9 mouse cellular contexts compared by ENCODE assay signal in the genomic region with DNA sequence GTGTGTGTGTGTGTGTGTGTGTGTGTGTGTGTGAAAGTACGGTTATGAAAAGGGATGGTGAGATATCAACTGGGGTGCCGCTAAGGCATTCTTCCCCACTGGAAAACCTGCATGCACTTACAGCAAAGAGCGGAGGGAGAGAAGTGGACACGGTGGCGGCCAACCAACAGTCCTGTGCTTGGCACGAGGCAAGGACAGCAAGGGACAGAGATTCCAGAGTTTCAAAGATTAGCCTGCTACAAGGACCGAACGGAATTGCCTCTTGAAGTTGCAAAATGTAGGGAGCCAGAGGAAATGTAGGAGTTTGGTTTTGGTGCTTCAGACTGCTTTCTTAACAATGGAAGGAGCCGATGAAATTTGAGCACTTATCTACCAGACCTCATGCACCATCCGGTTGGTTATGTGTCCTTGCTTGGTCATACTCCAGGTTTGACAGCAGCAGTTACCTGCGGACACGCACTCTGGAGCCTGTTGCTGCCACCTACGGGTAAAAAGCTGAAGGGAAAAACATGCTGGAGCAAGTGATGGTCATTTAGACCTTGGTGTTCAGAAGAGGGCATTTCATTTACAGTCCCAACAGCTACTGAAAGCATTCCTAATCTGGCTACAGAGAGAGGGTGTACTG. TPM values are rescaled to one million over a fixed set of nuclear protein-coding genes. Genes with fewer than 3 reads are reported as not detected.
A peak's percentile ranks its signal among the peaks of the same experiment; 100 is the strongest.
DNase-seq lines count a peak whose midpoint lies in the region; ATAC-seq and TF ChIP-seq lines count a peak whose summit lies in the region.
"Had no signal": no experiment of that assay in that cellular context is flagged by ENCODE, and none has a peak within 500 bp of the region (broad histone marks: within the 10 kb centered on the region; RNA-seq: fewer than 3 reads in every experiment).

No protein-coding gene starts in this region.

- no peak for TF ChIP-seq POLR2A in thymus, adult 2 months (IDR thresholded peaks at IDR 0.05; ENCODE audit: control insufficient read depth, extremely low read depth, insufficient read depth, low read length, poor library complexity)

- H3K9ac ChIP-seq in forebrain, embryonic 15.5 days (replicated peaks): peak overlapping the region; percentile 96

- no peak for TF ChIP-seq CTCF in thymus, adult 2 months (IDR thresholded peaks at IDR 0.05; ENCODE audit: borderline replicate concordance, control insufficient read depth, extremely low read depth, insufficient read depth, low read length, poor library complexity)
- peak; percentile 87 for TF ChIP-seq CTCF in layer of hippocampus, adult 2 months (conservative IDR thresholded peaks at IDR 0.05)

- ATAC-seq in forebrain, embryonic 15.5 days (replicated peaks): peak; percentile 61

- H3K36me3 ChIP-seq in thymus, adult 2 months (ENCODE audit: control insufficient read depth, insufficient read depth, low read length): no peaks in the 10 kb centered on the region
- H3K36me3 ChIP-seq in forebrain, embryonic 15.5 days: no peaks in the 10 kb centered on the region

- peak; percentile 6 for DNase-seq in thymus, postnatal 4 days
- no peak for DNase-seq in thymus, adult 2 months
- DNase-seq in heart, postnatal 4 days: peak; percentile 64
- DNase-seq in layer of hippocampus, adult 2 months (ENCODE audit: low spot score in 2 of 2): peak; percentile 60 to 71
- peak; percentile 5 to 28 for DNase-seq in lung, adult 18-20 months
- peak; percentile 23 for DNase-seq in ovary, postnatal 36 days (ENCODE audit: low spot score)
- DNase-seq in spleen, postnatal 4 days (ENCODE audit: low spot score in 2 of 2): no peak

- no peaks in the 10 kb centered on the region for H3K27me3 ChIP-seq in thymus, adult 2 months (ENCODE audit: control insufficient read depth, insufficient read depth, low read length)
- no peaks in the 10 kb centered on the region for H3K27me3 ChIP-seq in forebrain, embryonic 15.5 days

- H3K4me1 ChIP-seq in thymus, adult 2 months (replicated peaks; ENCODE audit: control insufficient read depth, insufficient read depth, low read length): no peaks in the 10 kb centered on the region
- peaks cover 10% of the 10 kb centered on the region for H3K4me1 ChIP-seq in forebrain, embryonic 15.5 days

- no peak overlapping the region for H3K4me3 ChIP-seq in thymus, adult 2 months (ENCODE audit: control insufficient read depth, insufficient read depth, low read length)
- H3K4me3 ChIP-seq in forebrain, embryonic 15.5 days: peak overlapping the region; percentile 80
- peak overlapping the region; percentile 80 for H3K4me3 ChIP-seq in layer of hippocampus, adult 2 months

- no peaks in the 10 kb centered on the region for H3K9me3 ChIP-seq in forebrain, embryonic 15.5 days

- 7% methylated on average over 13 of the region's 13 CpGs for WGBS in thymus, adult 2 months
- WGBS in forebrain, embryonic 15.5 days: 2% methylated on average over 13 of the region's 13 CpGs

- no peak overlapping the region for H3K27ac ChIP-seq in thymus, adult 2 months (ENCODE audit: control insufficient read depth, insufficient read depth, low read length)
- peak overlapping the region; percentile 93 for H3K27ac ChIP-seq in forebrain, embryonic 15.5 days (replicated peaks)
- H3K27ac ChIP-seq in layer of hippocampus, adult 2 months: peak overlapping the region; percentile 97
- H3K27ac ChIP-seq: macrophage had no signal

- H3K4me2 ChIP-seq in forebrain, embryonic 15.5 days (replicated peaks): peak overlapping the region; percentile 77

RNA-seq across cellular contexts. Expression of a gene that starts 0.4 kb away (rescaled TPM):
- polyA plus RNA-seq in thymus, adult 2 months (2012; rRNA removed): not detected in 2 replicates
- 11.8 and 13.1 TPM in 2 replicates for polyA plus RNA-seq in forebrain, embryonic 15.5 days (2015; fragmentation: Nextera tagmentation; extraction: Ambion mirVana)
- total RNA-seq in heart, postnatal 4 days (2021): under 1 TPM; 0.26 to 0.43 TPM
- 10 to 100 TPM; 27.1 to 28.1 TPM for total RNA-seq in layer of hippocampus, adult 2 months (2021)
- polyA plus RNA-seq: macrophage had no signal

Comparison
In these comparisons a context has a peak if more than half of its experiments do, and no peak if none do; other contexts are left out.
1. DNase-seq: peak in thymus, postnatal 4 days (single experiment), heart, postnatal 4 days (single experiment), layer of hippocampus, adult 2 months (2 of 2), lung, adult 18-20 months (2 of 2) and ovary, postnatal 36 days (single experiment); none in thymus, adult 2 months (single experiment) and spleen, postnatal 4 days (0 of 2).
2. RNA of a gene that starts 0.4 kb away (total RNA-seq): 27.1 to 28.1 TPM in layer of hippocampus, adult 2 months; 0.26 to 0.43 TPM in heart, postnatal 4 days; every median in the first group is over 10 times any median in the second.